Mouse (Mus musculus): ENCODE data around the gene Rsrc1.

GRCm38 (mm10) chr3:67075484-67075883 is 94.3 kb downstream of the Rsrc1 start:
- TF ChIP-seq ZC3H11A (IDR thresholded peaks at IDR 0.05; ENCODE audit: borderline replicate concordance, low read depth, low read length) (no peak), HCFC1 (IDR thresholded peaks at IDR 0.05; ENCODE audit: borderline replicate concordance, insufficient read depth, low read length) (no peak)

Measured in ES-E14 (cell line).